Mouse (Mus musculus) intestine, embryonic 14.5 days (tissue): Measurements from ENCODE around the gene Zfr2. TPM values are rescaled to one million over a fixed set of nuclear protein-coding genes. Genes with fewer than 3 reads are reported as not detected.
A peak's percentile ranks its signal among the peaks of the same experiment; 100 is the strongest.

Experiments
- ATAC-seq: fragments of 200-750 bp; cut with Nextera tagmentation; replicated peaks from 2 replicates; pipeline ENCODE4 v1.8.0; 2017; ENCODE audit warnings: low read depth, moderate number of reproducible peaks, moderate TSS enrichment, moderate library complexity; ENCODE audit not compliant: low FRiP score, low TSS enrichment
- DNase-seq: peaks from one replicate; pipeline ENCODE4 v3.0.0-alpha.2; 2018; ENCODE audit warnings: low spot score
- H3K27ac ChIP-seq: fragments of 300-500 bp; sonication (generic); 2 replicates; pipeline ENCODE4 v1.5.1; 2014; ENCODE audit warnings: low read depth, mild to moderate bottlenecking, control low read depth
- H3K27me3 ChIP-seq: fragments of 300-500 bp; sonication (generic); replicated peaks from 2 replicates; pipeline ENCODE4 v1.6.1; 2014; ENCODE audit warnings: low read length, control low read depth; ENCODE audit not compliant: control insufficient read depth, insufficient read depth
- H3K36me3 ChIP-seq: fragments of 300-500 bp; sonication (generic); 2 replicates; pipeline ENCODE4 v1.6.1; 2014; ENCODE audit warnings: low read length, control low read depth; ENCODE audit not compliant: control insufficient read depth, insufficient read depth
- H3K4me1 ChIP-seq: fragments of 300-500 bp; sonication (generic); replicated peaks from 2 replicates; pipeline ENCODE4 v1.6.1; 2014; ENCODE audit warnings: low read length, control low read depth, mixed read lengths; ENCODE audit not compliant: control insufficient read depth, insufficient read depth
- H3K4me2 ChIP-seq: fragments of 300-500 bp; sonication (generic); 2 replicates; pipeline ENCODE4 v1.6.1; 2014; ENCODE audit warnings: low read length
- H3K4me3 ChIP-seq: fragments of 300-500 bp; sonication (generic); 2 replicates; pipeline ENCODE4 v1.5.1; 2014; ENCODE audit warnings: low read depth, low read length, control low read depth, mixed read lengths
- H3K9ac ChIP-seq: fragments of 300-500 bp; sonication (generic); 2 replicates; pipeline ENCODE4 v1.6.1; 2014; ENCODE audit warnings: mild to moderate bottlenecking, low read length
- H3K9me3 ChIP-seq: fragments of 300-500 bp; sonication (generic); 2 replicates; pipeline ENCODE4 v1.6.1; 2016; ENCODE audit warnings: low read length, control low read depth; ENCODE audit not compliant: control insufficient read depth
- WGBS: fragments of 180-500 bp; shearing (Covaris S2); extraction: QIAGEN DNeasy Blood & Tissue Kit; methylation state at CpG from one replicate; pipeline ENCODE4 v1.1.7; 2014; 5-methylcytosine and 5-hydroxymethylcytosine counted together
- polyA plus RNA-seq: library from polyadenylated mRNA; unstranded; fragments of >200 nt; fragmentation: Nextera tagmentation; extraction: Ambion mirVana; gene quantifications from 2 replicates; pipeline ENCODE4 v1.2.1, GENCODE M21; 2014

Zfr2 gene
- polyA plus RNA-seq, 1 experiment from 2014 or later, result 8.1 TPM

GRCm38 (mm10) chr10:81291511-81292104 lies 58.7 kb downstream of the Zfr2 start, which contains the start of gene Tjp3:
TSS of gene Tjp3 (minus strand) at chr10:81291581.
- Histone ChIP-seq H3K4me1 (peaks cover 24% of the 10 kb centered on the region), H3K4me2 (peak within 1 kb of the TSS; percentile 40), H3K9ac (0 out of 2 replicates have a peak within 1 kb of the TSS, but pooled peaks have one; percentile 5), H3K4me3 (peak within 1 kb of the TSS; percentile 19), H3K9me3 (no peaks in the 10 kb centered on the region), H3K27ac (0 out of 2 replicates have a peak within 1 kb of the TSS, but pooled peaks have one; percentile 22), H3K36me3 (no peaks in the 10 kb centered on the region), H3K27me3 (peaks cover 20% of the 10 kb centered on the region; the same call in 1 of the 2 replicates)
- ATAC-seq (no peak), DNase-seq (no peak)
- WGBS, result 69% methylated on average over 9 of the region's 9 CpGs

GRCm38 (mm10) chr10:81292554-81293333 lies 59.8 kb downstream of the Zfr2 start, which contains the start of gene Pip5k1c:
TSS of gene Pip5k1c (plus strand) at chr10:81292963.
- ATAC-seq (peak; percentile 90), DNase-seq (peak; percentile 99)
- Histone ChIP-seq H3K4me3 (peak within 1 kb of the TSS; percentile 90), H3K4me2 (peak within 1 kb of the TSS; percentile 99), H3K27ac (peak within 1 kb of the TSS; percentile 81), H3K9me3 (no peaks in the 10 kb centered on the region), H3K4me1 (peaks cover 27% of the 10 kb centered on the region), H3K36me3 (no peaks in the 10 kb centered on the region), H3K27me3 (peaks cover 20% of the 10 kb centered on the region; the same call in 1 of the 2 replicates), H3K9ac (peak within 1 kb of the TSS; percentile 83)
- under 1% methylated on average over 80 of the region's 80 CpGs for WGBS

GRCm38 (mm10) chr10:81293334-81294030 lies 60.5 kb downstream of the Zfr2 start:
- WGBS, result 2% methylated on average over 25 of the region's 25 CpGs
- ATAC-seq (no peak), DNase-seq (no peak)
- H3K4me1 ChIP-seq, result peaks cover 30% of the 10 kb centered on the region
- H3K9ac ChIP-seq, result peak overlapping the region; percentile 83
- peak overlapping the region; percentile 99 for H3K4me2 ChIP-seq
- peak overlapping the region; percentile 90 for H3K4me3 ChIP-seq
- H3K27ac ChIP-seq, result peak overlapping the region; percentile 81
- H3K36me3 ChIP-seq, result no peaks in the 10 kb centered on the region
- H3K9me3 ChIP-seq, result no peaks in the 10 kb centered on the region
- H3K27me3 ChIP-seq, result peaks cover 20% of the 10 kb centered on the region; the same call in 1 of the 2 replicates

GRCm38 (mm10) chr10:81294442-81294841 lies 61.5 kb downstream of the Zfr2 start:
- H3K27ac ChIP-seq, result no peak overlapping the region
- WGBS, result 45% methylated on average over 8 of the region's 8 CpGs
- peak overlapping the region; percentile 90; the same call in 1 of the 2 replicates for H3K4me3 ChIP-seq
- peak overlapping the region; percentile 99 for H3K4me2 ChIP-seq
- H3K9me3 ChIP-seq, result no peaks in the 10 kb centered on the region
- peak overlapping the region; percentile 83 for H3K9ac ChIP-seq
- H3K36me3 ChIP-seq, result no peaks in the 10 kb centered on the region
- H3K27me3 ChIP-seq, result peaks cover 20% of the 10 kb centered on the region; the same call in 1 of the 2 replicates
- DNase-seq, result no peak
- ATAC-seq, result no peak
- peaks cover 36% of the 10 kb centered on the region for H3K4me1 ChIP-seq

- Histone ChIP-seq H3K27me3 (peaks cover 13% of the 10 kb centered on the region; the same call in 1 of the 2 replicates), H3K27ac (no peak overlapping the region), H3K9ac (no peak overlapping the region), H3K4me2 (no peak overlapping the region), H3K4me3 (no peak overlapping the region), H3K36me3 (no peaks in the 10 kb centered on the region), H3K9me3 (no peaks in the 10 kb centered on the region), H3K4me1 (peaks cover 42% of the 10 kb centered on the region)
- DNase-seq (no peak), ATAC-seq (no peak)
- WGBS, result 88% methylated on average over 6 of the region's 6 CpGs
These were observed 62.2 kb downstream of the Zfr2 start for GRCm38 (mm10) chr10:81295185-81295584.

GRCm38 (mm10) chr10:81297246-81297645 lies 64.3 kb downstream of the Zfr2 start:
- Histone ChIP-seq H3K9me3 (no peaks in the 10 kb centered on the region), H3K27ac (peak overlapping the region; percentile 51; the same call in 1 of the 2 replicates), H3K4me2 (no peak overlapping the region), H3K27me3 (no peaks in the 10 kb centered on the region), H3K36me3 (no peaks in the 10 kb centered on the region), H3K9ac (no peak overlapping the region), H3K4me3 (no peak overlapping the region), H3K4me1 (peaks cover 36% of the 10 kb centered on the region)
- no peak for DNase-seq
- no peak for ATAC-seq
- WGBS, result 74% methylated on average over 6 of the region's 6 CpGs

- Histone ChIP-seq H3K9ac (no peak overlapping the region), H3K4me3 (no peak overlapping the region), H3K27ac (peak overlapping the region; percentile 51; the same call in 1 of the 2 replicates), H3K4me2 (no peak overlapping the region), H3K36me3 (no peaks in the 10 kb centered on the region), H3K27me3 (no peaks in the 10 kb centered on the region), H3K9me3 (no peaks in the 10 kb centered on the region), H3K4me1 (peaks cover 41% of the 10 kb centered on the region)
- 33% methylated on average over 10 of the region's 10 CpGs for WGBS
- no peak for ATAC-seq
- no peak for DNase-seq
These were observed 64.9 kb downstream of the Zfr2 start for GRCm38 (mm10) chr10:81297845-81298244.

- 91% methylated on average over 17 of the region's 17 CpGs for WGBS
- no peak for ATAC-seq
- H3K27me3 ChIP-seq, result no peaks in the 10 kb centered on the region
These were observed 65.6 kb downstream of the Zfr2 start for GRCm38 (mm10) chr10:81298369-81299100.

More at GRCm38 (mm10) chr10:81298369-81299100, 65.6 kb downstream of the Zfr2 start:
- H3K27ac ChIP-seq, result no peak overlapping the region; the same call in 1 of the 2 replicates
- H3K4me1 ChIP-seq, result peaks cover 48% of the 10 kb centered on the region
- no peak overlapping the region for H3K4me2 ChIP-seq
- DNase-seq, result no peak
- H3K9me3 ChIP-seq, result no peaks in the 10 kb centered on the region
- H3K9ac ChIP-seq, result no peak overlapping the region
- no peak overlapping the region for H3K4me3 ChIP-seq
- no peaks in the 10 kb centered on the region for H3K36me3 ChIP-seq
